Mouse (Mus musculus) kidney, adult 2 months (tissue): ENCODE measurements around the gene Shc1.

Experiments
- CTCF ChIP-seq: fragments of 200-500 bp; conservative IDR thresholded peaks from 2 replicates; pipeline ENCODE4 v1.5.1; 2011; ENCODE audit warnings: low read depth, mild to moderate bottlenecking, control low read depth, low read length, moderate library complexity, mixed read lengths; ENCODE audit not compliant: insufficient read depth, insufficient read length
- POLR2A ChIP-seq: fragments of 200-500 bp; IDR thresholded peaks from one replicate; pipeline ENCODE4 v1.6.1; 2011; ENCODE audit warnings: low read depth, low read length, control low read depth

DNA sequence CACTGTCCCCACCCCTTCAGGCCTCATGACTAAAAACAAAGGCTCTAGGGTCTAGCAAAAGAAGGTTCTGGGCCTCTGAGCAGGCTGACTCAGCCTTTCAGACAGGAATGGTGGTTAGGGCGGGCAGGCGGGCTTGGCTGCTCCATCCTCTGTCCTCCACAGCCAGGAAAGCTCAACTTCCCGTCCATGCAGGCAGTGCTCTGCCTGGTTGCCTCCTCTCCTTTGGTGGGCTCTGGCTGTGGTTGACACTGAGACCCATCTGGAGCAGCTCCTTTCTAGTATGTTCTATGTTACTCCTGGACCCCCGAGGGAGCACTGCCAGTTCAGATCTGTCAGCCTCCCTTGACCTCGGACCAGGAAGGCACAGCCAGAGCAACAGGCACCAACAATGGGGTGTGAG is 15.6 kb upstream of the Shc1 start, which contains the start of gene Lenep:
- TF ChIP-seq CTCF (no peak), POLR2A (no peak)
